Mouse (Mus musculus): ENCODE data around the gene Gdf5.
A peak's percentile ranks its signal among the peaks of the same experiment; 100 is the strongest.

The Gdf5 gene

DNA sequence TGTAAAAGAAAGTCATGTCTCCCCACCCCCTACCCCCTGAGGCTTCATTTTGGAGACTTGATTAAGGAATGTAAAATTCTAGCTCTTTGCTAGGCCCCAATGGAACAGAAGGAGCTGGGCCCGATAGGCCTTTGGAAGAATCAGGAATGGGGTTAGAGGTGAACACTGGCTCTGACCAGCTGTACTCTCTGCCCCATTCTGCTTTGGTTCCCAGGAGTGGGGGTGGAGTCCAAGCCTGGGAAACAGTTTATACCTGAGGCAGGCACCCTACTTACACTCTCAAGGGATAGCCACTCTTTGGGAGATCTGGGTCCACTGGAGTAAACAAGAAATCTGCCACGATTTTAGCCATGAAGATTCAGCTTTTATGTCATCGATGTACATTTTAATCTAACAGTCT lies 4.5 kb downstream of the Gdf5 start, which contains the start of gene Gm15557:
TSS of gene Gm15557 (plus strand) at position 48 of the 400 bp plus-strand sequence.
- no peak for DNase-seq (ENCODE audit: low read depth)

DNA sequence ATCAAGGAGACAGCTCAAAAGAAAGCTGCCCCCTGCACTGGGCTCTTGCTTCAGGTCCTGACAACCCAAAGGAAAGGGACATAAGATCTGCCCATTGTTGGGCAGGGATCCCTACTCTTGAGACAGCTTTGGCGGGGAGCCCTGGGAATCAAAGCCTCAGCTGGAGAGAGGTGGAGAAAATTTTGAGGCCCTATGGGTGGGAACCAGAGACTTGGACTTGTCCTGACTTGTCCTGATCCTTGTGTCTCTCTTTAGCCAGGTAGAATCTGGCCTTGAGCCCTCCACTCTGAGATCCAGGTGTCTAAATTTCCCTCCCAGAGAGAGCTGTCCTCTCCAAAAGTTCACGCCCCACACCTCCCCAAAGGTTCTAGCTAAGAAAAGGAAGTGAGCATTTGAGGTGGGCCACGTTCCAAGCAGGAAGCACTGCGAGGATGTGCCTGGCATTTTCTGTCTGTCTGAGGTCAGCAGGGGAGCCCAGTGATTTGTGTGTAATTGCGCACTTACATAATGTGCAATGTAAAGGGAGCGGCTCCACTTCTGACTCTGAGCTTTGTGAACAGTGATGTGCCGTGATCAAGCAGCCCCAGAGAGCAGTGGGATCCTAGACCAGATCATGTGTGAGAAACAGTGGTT lies 5.2 kb downstream of the Gdf5 start:
- DNase-seq (ENCODE audit: low read depth) = peak; percentile 56

DNA sequence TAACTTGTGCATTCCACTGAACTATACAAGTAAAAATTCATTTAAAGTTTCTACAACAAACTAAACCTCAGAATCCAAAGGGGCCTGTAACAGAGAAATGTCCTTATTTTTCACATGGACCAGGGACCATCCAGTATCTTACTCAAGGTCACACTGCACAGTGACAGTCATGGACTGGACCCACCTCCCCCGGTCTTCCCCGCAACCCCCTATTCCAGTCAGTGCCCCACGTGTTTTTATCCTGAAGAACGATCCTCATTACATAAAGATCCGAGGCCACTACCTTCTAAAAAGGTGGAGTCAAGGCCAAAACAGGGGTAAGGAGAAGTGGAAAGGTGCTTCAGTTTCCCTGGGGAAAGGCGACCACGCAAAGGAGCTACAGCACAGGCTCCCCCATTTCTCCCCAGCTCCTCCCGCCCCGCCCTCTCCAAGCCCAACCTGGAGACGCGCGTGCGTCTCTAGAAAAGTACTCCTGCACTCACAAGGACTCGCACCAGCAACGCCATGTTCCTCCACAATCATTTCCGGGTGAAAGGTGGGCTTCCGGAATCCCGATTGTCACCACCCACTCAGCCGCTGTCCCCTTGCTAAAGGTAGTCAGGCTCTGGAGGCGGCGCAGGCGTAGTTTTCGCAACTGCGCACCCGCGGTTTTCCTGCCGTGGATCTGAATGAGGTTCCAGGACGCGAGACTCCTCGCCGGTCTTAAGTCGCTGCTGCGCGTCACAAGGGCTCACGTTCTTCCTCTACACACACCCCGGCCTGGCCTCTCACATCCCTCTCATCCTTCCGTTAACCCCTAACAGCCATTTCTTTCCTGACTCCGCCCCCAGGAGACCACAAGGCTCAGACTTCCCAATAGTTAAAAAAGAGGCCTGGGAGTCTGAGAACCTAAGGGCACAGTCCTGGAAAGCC lies 15.4 kb downstream of the Gdf5 start, which contains the start of gene Uqcc1:
TSS of gene Uqcc1 (minus strand) at position 780 of the 912 bp plus-strand sequence.
- DNase-seq (ENCODE audit: low read depth) = peak; percentile 97

DNA sequence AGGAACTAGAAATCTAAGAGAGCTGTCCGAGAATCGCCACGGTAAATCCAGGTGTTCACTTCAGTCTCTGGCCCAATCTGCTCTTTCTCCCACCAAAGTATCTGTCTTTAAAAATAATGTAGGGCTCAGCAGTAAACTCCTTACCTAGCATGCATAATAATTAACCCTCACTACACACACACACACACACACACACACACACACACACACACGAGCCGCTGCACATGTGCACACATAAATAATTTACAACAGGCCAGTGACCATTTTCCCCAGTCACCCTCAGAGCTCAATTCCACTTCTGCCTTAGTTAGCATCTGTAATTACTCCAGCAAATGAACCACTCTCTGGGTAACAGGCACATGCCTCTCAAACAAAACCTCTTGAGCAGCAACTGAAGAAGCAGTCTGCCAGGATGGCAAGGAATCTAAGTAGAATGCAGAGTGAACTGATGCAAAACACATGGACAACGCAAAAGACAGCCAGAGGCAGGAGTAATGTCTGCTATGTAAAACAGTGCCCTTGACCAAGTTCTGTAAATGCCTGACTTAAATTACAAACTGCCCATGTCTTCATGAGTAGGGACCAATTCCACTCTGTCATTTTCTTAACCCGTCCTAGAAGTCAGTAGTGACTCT lies 16.3 kb downstream of the Gdf5 start:
- DNase-seq (ENCODE audit: low read depth) = peak; percentile 77

DNA sequence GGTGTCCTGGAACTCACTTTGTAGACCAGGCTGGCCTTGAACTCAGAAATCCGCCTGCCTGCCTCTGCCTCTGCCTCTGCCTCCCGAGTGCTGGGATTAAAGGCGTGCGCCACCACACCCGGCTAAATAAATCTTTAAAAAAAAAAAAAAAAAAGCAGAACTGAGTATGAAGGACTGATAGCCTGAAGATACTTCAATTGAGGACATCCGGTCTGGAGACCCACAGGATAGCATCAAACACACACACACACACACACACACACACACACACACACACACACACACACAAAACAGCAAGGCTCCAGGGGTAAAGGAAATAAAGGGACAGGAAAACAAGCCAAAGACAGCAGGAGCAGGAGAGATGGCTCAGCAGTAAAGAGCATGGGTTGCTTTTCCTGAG lies 20.0 kb downstream of the Gdf5 start:
- DNase-seq (ENCODE audit: low read depth) = peak; percentile 46

DNA sequence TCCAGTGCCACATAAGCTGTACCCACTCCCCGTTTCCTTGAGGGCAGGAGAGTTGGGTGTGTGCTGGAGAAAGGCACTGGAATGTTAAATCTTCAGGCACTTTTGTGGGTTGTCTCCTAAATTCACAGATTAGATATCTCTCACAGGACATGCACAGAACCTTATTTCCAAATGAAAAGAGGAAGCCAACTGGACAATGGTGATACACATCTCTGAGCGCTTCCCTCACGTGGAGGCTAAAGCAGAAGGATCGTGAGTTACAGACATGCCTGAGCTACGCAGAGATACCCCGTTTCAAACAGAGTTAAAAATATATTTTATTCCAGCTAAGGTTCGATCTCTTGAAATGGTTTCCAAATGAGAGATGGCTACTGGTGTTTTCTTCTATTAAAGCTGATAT lies 22.0 kb downstream of the Gdf5 start:
- peak; percentile 31 for DNase-seq (ENCODE audit: low read depth)

DNA sequence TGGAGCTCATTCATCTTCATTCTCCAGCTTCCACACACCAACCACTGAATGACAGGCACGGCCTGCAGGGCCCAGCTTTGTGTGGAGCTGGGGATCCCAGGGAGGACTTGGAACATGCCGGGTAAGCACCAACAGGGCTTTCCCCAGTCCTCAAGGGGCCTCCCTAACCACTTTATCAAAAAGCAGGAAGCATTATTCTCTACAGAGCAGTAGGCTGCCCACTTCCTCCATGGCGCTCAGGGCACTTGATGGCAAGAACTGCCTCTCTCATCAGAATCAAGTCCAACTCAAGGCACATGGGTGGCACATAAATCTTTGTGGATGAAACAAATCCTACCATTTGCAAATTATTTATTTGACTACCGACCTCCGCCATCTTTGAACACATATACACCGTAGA lies 30.5 kb downstream of the Gdf5 start:
- peak; percentile 37 for DNase-seq (ENCODE audit: low read depth)

DNA sequence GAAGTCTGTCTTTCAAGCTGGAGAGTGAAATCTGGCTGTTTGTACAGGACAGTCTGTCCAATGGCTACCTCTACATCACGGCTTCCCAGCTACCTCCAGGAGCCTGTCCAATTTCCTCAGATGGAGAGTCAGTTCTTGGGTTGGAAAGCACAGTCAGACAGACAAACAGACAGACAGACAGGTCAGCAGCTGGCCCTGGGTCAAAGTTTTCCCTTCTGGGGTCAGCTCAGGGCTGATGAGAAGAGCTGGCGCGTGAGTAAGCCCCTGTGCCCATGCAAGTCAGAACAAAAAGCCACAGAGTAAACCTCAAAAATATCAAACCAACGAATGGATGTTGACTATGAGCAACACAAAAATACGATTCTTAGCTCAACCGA lies 41.5 kb downstream of the Gdf5 start:
- DNase-seq (ENCODE audit: low read depth) = no peak

DNA sequence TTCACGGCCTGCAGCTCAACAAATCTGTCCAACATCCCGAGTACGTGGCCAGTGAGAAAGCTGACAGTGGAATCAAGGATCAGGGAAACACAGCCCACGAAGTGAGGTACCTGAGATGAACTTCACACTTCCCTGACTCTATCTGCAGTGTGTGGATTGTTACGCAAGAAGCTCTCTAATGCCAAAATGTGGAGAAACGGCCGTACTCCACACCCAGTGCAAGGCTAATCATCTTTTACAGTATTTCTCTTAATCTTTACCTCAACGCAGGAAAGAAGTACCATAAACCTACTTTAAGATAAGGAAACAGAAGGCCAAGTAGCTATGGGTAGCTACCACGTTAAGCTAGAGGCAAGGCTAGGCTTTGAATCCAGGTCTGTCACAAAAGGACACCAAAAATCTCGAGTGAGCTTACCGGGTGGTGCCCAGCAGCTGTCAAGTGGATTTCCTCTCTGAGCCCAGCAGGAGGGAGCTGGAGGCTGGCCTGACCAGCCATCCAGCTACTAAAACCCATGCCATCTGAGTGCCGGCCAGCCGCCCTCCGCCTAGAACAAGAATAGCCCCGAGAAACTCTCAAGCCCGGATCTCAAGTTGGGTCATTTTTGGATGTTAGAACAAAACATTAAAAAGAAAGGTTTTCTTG lies 42.1 kb downstream of the Gdf5 start:
- DNase-seq (ENCODE audit: low read depth) = peak; percentile 39

DNA sequence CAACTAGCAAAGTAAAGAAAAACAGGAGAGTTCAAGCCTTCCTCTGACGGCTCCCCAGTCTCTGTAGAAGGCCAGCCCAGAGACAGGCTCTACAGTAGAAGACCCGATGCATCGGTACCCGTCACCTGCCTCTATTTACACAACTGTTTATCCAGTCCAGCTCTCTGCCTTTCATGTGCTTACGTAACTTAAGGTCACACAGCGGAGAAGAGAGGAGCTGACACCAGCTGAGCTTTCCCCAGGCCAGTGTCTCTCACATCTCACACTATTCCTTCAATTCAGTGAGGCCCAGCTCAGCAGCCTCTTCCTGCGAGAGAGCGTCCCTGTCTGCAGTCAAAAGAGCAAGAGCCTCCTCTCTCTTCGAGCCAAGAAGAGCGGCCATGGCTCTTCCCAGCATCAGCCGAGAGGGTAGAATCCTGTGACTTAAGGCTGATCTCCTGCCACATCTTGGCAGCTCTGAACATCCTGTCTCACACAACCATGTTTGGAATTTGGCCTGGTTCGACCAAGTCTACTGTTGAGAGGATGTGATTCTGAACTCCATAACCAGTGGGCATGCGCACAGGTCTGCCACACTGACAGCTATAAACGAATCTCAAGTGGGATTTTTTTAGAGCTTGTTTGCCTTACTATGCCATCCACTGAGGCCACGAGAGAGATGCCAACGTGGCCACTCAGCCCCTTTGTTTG lies 50.0 kb downstream of the Gdf5 start:
- no peak for DNase-seq (ENCODE audit: low read depth)

DNA sequence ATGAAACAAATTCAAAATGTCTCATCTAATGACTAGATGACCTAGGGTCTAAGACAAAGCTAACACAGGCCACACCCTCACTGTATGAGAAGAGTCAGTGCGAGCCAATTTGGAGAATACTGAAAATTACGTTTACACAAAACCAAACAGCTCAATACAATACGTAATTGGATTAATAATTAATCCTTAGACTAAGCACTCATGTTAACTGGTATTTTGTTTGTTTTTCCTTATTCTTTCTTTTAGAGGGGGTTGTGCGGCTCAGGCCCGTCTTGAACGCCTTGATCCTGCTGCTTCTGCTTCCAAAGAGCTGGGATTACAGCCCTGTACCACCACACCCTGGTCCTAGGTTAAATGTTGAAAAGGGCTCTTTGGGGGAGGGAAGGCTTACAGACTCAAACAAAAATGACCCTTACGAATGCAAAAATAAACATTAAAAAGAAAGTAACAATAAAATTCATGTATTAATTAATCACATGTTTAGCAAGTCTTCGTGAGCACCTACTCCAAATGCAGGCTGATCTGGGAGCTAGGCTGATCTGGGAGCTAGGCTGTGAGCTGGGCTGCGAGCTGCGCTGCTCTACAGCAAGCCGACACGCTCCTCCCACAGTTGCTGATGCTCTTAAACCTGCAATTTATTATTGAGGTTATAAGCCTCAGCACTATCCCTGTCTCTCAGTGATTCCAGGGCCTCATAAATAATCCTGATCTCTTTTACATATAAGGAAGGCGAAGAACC lies 50.7 kb downstream of the Gdf5 start:
- no peak for DNase-seq (ENCODE audit: low read depth)

All from 416B (cell line).